Mouse (Mus musculus): Measurements from ENCODE around the gene Steap3. TPM values are rescaled to one million over a fixed set of nuclear protein-coding genes. Genes with fewer than 3 reads are reported as not detected.

The Steap3 gene
- polyA plus RNA-seq, 1 experiment, result 42.7 TPM

DNA sequence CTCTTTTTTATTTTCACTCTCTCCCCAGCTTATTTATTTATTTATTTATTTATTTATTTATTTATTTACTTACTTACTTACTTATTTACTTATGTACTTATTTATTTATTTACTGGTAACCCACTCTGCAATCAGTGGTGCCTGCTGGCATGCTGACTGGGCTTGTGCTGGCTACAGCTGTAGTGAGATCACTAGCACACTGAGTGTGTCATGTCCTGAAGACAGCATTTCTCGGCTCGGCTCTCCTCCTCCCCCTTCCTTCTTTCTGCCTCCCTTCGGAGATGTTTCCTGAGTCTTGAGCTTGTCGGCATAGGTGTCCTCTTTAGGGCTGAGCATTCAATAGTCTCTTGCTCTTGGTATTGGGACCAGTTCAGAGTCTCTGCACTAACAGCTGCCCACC, 73.6 kb downstream of the Steap3 start:
- TF ChIP-seq FOSL1 (IDR thresholded peaks at IDR 0.05; ENCODE audit: insufficient read depth, low read length, poor library complexity, severe bottlenecking), result no peak
- TF ChIP-seq MYOG (IDR thresholded peaks at IDR 0.05; ENCODE audit: control insufficient read depth, extremely low read depth, insufficient read length), result no peak
- TF ChIP-seq USF1 (IDR thresholded peaks at IDR 0.05; ENCODE audit: low read depth), result no peak
- no peak for TF ChIP-seq CTCF (IDR thresholded peaks at IDR 0.05; ENCODE audit: control insufficient read depth, insufficient read depth, insufficient read length)
- Histone ChIP-seq H3K36me3 (ENCODE audit: control insufficient read depth, insufficient read depth) (no peaks in the 10 kb centered on the region), H3K79me2 (ENCODE audit: control insufficient read depth, insufficient read depth) (no peaks in the 10 kb centered on the region), H3ac (ENCODE audit: control insufficient read depth, insufficient read length, low read depth) (no peak overlapping the region), H3K27me3 (ENCODE audit: control insufficient read depth, insufficient read depth, insufficient read length) (peaks cover 8% of the 10 kb centered on the region), H3K79me3 (ENCODE audit: low read depth) (no peaks in the 10 kb centered on the region), H3K4me3 (ENCODE audit: insufficient read depth, poor library complexity, severe bottlenecking) (no peak overlapping the region)

- Histone ChIP-seq H3K79me3 (ENCODE audit: low read depth) (no peaks in the 10 kb centered on the region), H3K27me3 (ENCODE audit: control insufficient read depth, insufficient read depth, insufficient read length) (peaks cover 4% of the 10 kb centered on the region), H3K4me3 (ENCODE audit: insufficient read depth, poor library complexity, severe bottlenecking) (no peak overlapping the region), H3K79me2 (ENCODE audit: control insufficient read depth, insufficient read depth) (no peaks in the 10 kb centered on the region), H3K36me3 (ENCODE audit: control insufficient read depth, insufficient read depth) (no peaks in the 10 kb centered on the region), H3ac (ENCODE audit: control insufficient read depth, insufficient read length, low read depth) (no peak overlapping the region)
- no peak for TF ChIP-seq CEBPB (IDR thresholded peaks at IDR 0.05; ENCODE audit: low read depth)
Measured at GRCm38 (mm10) chr1:120198151-120198550, 74.4 kb downstream of the Steap3 start.

DNA sequence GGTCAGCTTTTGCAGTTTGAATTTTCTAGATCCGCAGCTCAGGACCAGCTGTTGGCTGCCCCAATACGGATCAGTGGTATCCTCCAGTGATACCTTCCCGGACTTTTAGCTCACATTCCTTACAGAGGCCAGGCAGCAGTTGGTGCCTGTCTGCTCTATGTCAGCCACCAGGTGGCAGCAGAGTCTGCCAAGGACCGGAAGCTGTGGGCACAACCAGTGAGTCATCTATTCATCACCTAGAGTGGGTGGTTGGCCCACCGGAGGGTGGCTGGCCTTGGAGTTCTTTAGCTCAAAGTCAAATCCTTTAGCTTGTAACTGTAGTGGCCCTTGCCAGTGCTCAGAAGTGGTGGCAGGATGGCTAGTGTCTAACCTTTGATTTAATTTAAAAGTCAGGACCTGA, 75.3 kb downstream of the Steap3 start:
- peak; percentile 54 for TF ChIP-seq FOSL1 (IDR thresholded peaks at IDR 0.05; ENCODE audit: insufficient read depth, low read length, poor library complexity, severe bottlenecking)
- TF ChIP-seq CTCF (IDR thresholded peaks at IDR 0.05; ENCODE audit: control insufficient read depth, insufficient read depth, insufficient read length), result peak; percentile 78
- TF ChIP-seq CEBPB (IDR thresholded peaks at IDR 0.05; ENCODE audit: low read depth), result no peak
- no peak for TF ChIP-seq USF1 (IDR thresholded peaks at IDR 0.05; ENCODE audit: low read depth)
- Histone ChIP-seq H3K79me2 (ENCODE audit: control insufficient read depth, insufficient read depth) (no peaks in the 10 kb centered on the region), H3K27me3 (ENCODE audit: control insufficient read depth, insufficient read depth, insufficient read length) (peaks cover 4% of the 10 kb centered on the region), H3K4me3 (ENCODE audit: insufficient read depth, poor library complexity, severe bottlenecking) (no peak overlapping the region), H3K79me3 (ENCODE audit: low read depth) (no peaks in the 10 kb centered on the region), H3ac (ENCODE audit: control insufficient read depth, insufficient read length, low read depth) (no peak overlapping the region), H3K36me3 (ENCODE audit: control insufficient read depth, insufficient read depth) (no peaks in the 10 kb centered on the region)

DNA sequence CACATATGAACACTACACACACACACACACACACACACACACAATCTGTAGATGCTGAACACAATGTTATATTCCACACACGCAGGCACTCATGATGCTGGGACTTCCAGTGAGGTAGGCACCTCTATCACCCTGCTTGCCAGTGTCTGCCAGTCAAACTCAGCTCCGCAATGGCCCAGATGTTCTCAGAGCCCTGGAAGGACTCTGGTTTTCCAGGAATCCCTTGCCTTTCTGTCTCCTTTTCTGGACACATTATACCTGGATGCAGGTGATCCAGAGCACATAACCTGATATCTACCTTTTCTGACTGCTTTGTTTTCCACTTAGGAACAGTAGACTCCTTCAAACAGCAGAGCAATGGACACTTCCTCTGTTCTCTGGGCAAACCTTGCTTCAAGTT, 75.8 kb downstream of the Steap3 start:
- H3K36me3 ChIP-seq (ENCODE audit: control insufficient read depth, insufficient read depth), result no peaks in the 10 kb centered on the region
- no peaks in the 10 kb centered on the region for H3K79me3 ChIP-seq (ENCODE audit: low read depth)
- no peaks in the 10 kb centered on the region for H3K79me2 ChIP-seq (ENCODE audit: control insufficient read depth, insufficient read depth)
- no peak overlapping the region for H3K4me3 ChIP-seq (ENCODE audit: insufficient read depth, poor library complexity, severe bottlenecking)
- H3ac ChIP-seq (ENCODE audit: control insufficient read depth, insufficient read length, low read depth), result no peak overlapping the region
- TF ChIP-seq USF1 (IDR thresholded peaks at IDR 0.05; ENCODE audit: low read depth), result no peak
- no peak for TF ChIP-seq CEBPB (IDR thresholded peaks at IDR 0.05; ENCODE audit: low read depth)
- TF ChIP-seq MYOD1 (IDR thresholded peaks at IDR 0.05; ENCODE audit: control insufficient read depth, insufficient read length, low read depth), result no peak
- no peak for TF ChIP-seq MAX (IDR thresholded peaks at IDR 0.05)
- no peak for TF ChIP-seq CTCF (IDR thresholded peaks at IDR 0.05; ENCODE audit: control insufficient read depth, insufficient read depth, insufficient read length)
- no peak for TF ChIP-seq MYOG (IDR thresholded peaks at IDR 0.05; ENCODE audit: control insufficient read depth, extremely low read depth, insufficient read length)
- no peak for TF ChIP-seq FOSL1 (IDR thresholded peaks at IDR 0.05; ENCODE audit: insufficient read depth, low read length, poor library complexity, severe bottlenecking)
- H3K27me3 ChIP-seq (ENCODE audit: control insufficient read depth, insufficient read depth, insufficient read length), result peaks cover 4% of the 10 kb centered on the region

- TF ChIP-seq CTCF (IDR thresholded peaks at IDR 0.05; ENCODE audit: control insufficient read depth, insufficient read depth, insufficient read length) (no peak), CEBPB (IDR thresholded peaks at IDR 0.05; ENCODE audit: low read depth) (no peak), MYOD1 (IDR thresholded peaks at IDR 0.05; ENCODE audit: control insufficient read depth, insufficient read length, low read depth) (no peak), USF1 (IDR thresholded peaks at IDR 0.05; ENCODE audit: low read depth) (no peak), MYOG (IDR thresholded peaks at IDR 0.05; ENCODE audit: control insufficient read depth, extremely low read depth, insufficient read length) (no peak), MAX (IDR thresholded peaks at IDR 0.05) (no peak), FOSL1 (IDR thresholded peaks at IDR 0.05; ENCODE audit: insufficient read depth, low read length, poor library complexity, severe bottlenecking) (no peak)
- Histone ChIP-seq H3K79me3 (ENCODE audit: low read depth) (no peaks in the 10 kb centered on the region), H3K4me3 (ENCODE audit: insufficient read depth, poor library complexity, severe bottlenecking) (no peak overlapping the region), H3ac (ENCODE audit: control insufficient read depth, insufficient read length, low read depth) (no peak overlapping the region), H3K27me3 (ENCODE audit: control insufficient read depth, insufficient read depth, insufficient read length) (no peaks in the 10 kb centered on the region), H3K79me2 (ENCODE audit: control insufficient read depth, insufficient read depth) (no peaks in the 10 kb centered on the region), H3K36me3 (ENCODE audit: control insufficient read depth, insufficient read depth) (no peaks in the 10 kb centered on the region)
Measured at GRCm38 (mm10) chr1:120195947-120196346, 76.6 kb downstream of the Steap3 start.

DNA sequence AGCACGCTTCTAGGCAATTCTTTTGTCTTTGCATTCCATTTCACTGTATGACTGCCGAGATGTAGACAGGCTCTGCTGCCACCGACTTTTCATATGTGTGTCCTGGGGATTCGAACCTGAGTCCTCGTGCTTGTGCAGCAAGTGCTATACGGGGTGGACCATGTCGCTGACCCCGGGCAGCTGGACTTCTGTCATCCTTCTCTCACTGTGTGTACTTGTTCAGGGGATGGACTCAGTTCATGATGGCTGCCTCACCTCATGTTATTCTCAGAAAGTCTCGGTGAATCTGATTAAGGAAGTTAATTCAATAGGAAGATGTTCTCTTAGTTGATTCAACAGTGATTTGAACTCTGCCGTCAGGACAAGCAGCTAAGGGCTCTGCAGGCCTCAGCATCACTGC, 78.9 kb downstream of the Steap3 start:
- Histone ChIP-seq H3K27me3 (ENCODE audit: control insufficient read depth, insufficient read depth, insufficient read length) (no peaks in the 10 kb centered on the region), H3K4me3 (ENCODE audit: insufficient read depth, poor library complexity, severe bottlenecking) (no peak overlapping the region), H3ac (ENCODE audit: control insufficient read depth, insufficient read length, low read depth) (no peak overlapping the region), H3K79me3 (ENCODE audit: low read depth) (no peaks in the 10 kb centered on the region), H3K36me3 (ENCODE audit: control insufficient read depth, insufficient read depth) (no peaks in the 10 kb centered on the region), H3K79me2 (ENCODE audit: control insufficient read depth, insufficient read depth) (no peaks in the 10 kb centered on the region)
- TF ChIP-seq MAX (IDR thresholded peaks at IDR 0.05), result no peak
- TF ChIP-seq FOSL1 (IDR thresholded peaks at IDR 0.05; ENCODE audit: insufficient read depth, low read length, poor library complexity, severe bottlenecking), result no peak
- no peak for TF ChIP-seq CTCF (IDR thresholded peaks at IDR 0.05; ENCODE audit: control insufficient read depth, insufficient read depth, insufficient read length)
- TF ChIP-seq USF1 (IDR thresholded peaks at IDR 0.05; ENCODE audit: low read depth), result no peak
- no peak for TF ChIP-seq MYOG (IDR thresholded peaks at IDR 0.05; ENCODE audit: control insufficient read depth, extremely low read depth, insufficient read length)
- no peak for TF ChIP-seq MYOD1 (IDR thresholded peaks at IDR 0.05; ENCODE audit: control insufficient read depth, insufficient read length, low read depth)
- no peak for TF ChIP-seq CEBPB (IDR thresholded peaks at IDR 0.05; ENCODE audit: low read depth)

Data from C2C12 (cell line).